Mouse (Mus musculus) v-Abl transformed pro-B cells (cell line): ENCODE data around the gene Olfr1019.

ENCODE experiments used
- in situ Hi-C, 2 experiments: fragments of 400-800 bp; cut with MboI; formaldehyde crosslinking; loops; one replicate each; pipeline ENCODE4 v1.15.1; 2025; ENCODE audit not compliant: unreplicated experiment in 2 of 2

Gene Olfr1019

DNA sequence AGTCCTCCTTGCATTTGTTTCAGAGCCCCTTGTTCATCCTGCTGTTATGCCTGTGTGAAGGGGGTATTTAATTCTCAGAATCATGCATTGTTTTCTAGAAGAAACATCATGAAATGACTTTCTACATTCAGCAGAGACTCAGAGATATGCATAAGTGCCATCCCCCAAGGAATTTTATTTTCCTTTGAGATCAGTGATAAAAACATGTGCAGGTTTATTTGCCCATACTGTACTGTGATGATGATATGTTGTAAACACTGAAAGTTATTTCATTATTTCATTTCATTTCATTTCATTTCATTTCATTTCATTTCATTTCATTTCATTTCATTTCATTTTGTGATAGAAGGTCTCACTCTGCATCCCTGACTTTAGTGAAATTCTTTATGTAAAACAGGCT, at the start of gene Olfr1019:
Gene Olfr1019 (minus strand): TSS at position 101 of the 400 bp plus-strand sequence.
- in situ Hi-C loops: no loop called here

DNA sequence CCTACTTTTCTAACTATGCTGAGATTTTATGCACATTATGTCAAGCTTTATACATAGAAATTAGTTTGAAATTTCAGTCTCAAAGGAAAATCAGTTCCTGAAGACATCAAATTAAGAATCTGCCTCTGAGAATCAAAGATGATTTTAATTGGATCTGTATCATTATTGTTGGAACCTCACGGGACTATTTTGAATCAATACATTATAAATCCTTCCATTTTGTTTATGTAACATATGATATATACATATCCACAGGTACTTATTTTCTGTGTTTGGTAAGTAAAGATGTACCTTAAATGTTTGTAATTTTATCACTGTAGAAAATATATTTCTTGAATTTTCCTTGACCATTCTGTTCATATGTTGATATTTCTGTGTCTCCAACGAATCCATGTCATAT, 40.1 kb upstream of the Olfr1019 start, which contains the start of gene Olfr1023:
Gene Olfr1023 (plus strand): TSS at position 301 of the 400 bp plus-strand sequence.
- in situ Hi-C loops: no loop called here

DNA sequence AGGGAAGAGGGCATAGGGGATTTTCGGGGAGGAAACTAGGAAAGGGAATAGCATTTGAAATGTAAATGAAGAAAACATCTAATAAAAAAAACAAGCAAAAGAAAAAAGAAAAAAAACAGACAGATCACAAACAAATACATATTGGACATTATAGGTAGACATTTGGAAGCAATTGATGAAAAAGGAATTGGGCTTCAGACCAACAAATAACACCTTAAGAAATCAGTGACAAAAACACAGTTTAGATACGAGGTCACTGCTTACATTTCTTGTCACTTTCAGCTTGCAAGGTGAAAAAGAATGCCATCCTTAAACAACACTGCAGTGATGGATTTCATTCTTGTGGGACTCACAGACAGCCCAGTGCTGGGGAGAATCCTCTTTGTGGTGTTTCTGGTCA, 23.0 kb upstream of the Olfr1019 start, which contains the start of gene Olfr1022:
Gene Olfr1022 (plus strand): TSS at position 301 of the 400 bp plus-strand sequence.
- in situ Hi-C loops: no loop called here

DNA sequence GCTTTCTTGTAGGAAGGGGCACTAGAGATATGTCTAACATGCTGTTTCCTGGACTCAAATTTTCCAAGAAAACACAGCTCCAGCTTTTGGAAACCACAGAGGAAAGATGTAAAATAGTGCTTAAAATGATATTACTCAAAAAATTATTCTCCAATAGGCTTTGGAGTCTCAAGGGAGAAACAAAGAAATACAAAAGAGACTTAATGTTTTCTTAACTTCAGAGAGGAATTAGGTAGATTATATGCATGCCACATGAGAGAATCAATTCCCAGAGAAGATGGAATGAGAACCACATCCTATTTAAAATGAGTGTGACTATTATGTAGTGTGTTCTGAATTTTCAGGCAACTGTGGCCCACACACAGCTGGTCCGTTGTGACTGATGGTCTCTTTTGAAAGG, 1.4 kb upstream of the Olfr1019 start, which contains the start of gene Olfr1020:
Gene Olfr1020 (plus strand): TSS at position 301 of the 400 bp plus-strand sequence.
- in situ Hi-C loops: no loop called here

- in situ Hi-C loops: no loop called here
Observed at GRCm38 (mm10) chr2:85818179-85818578, 27.1 kb downstream of the Olfr1019 start, which contains the start of gene Olfr1018. Gene Olfr1018, plus strand, starts transcription at chr2:85818479.

DNA sequence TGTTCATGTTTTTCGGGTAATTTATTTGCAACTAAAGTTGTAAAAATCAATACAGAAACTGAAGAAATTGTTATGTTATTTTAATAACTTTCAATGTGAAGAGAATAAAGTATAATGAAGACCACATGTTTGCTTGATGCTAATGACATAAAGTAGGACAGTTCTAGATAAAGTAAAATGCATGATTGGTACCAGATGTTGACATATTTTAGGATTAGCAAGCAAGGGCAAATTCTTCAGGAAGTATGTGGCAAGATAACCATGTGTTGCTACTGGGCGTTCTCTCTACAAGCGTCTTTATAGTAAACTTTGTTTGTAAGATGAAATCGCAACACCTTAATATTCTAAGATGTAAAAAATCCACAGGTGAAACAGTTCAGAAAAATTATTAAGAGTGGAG, 40.8 kb downstream of the Olfr1019 start:
- in situ Hi-C loops: no loop called here

DNA sequence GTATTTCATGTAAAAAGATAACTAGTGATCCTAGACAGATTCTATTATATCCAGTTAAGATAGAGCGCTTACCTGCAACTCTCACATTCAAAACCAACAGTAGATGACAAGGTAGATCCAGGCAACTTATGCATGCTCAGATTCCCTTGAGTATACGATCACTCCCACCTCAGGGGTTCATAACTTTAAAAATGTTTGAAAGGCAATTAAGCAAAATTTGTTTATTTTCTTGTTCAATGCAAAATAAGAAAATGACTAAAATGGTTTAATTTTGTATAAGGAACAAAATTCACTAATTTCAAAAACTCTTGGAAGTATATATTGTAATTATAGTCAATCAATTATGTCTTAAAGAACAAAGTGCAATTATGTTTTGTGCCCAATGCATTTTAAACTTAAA, 42.8 kb downstream of the Olfr1019 start, which contains the start of gene Olfr1016:
Gene Olfr1016 (minus strand): TSS at position 101 of the 400 bp plus-strand sequence.
- in situ Hi-C loops: no loop called here

- in situ Hi-C loops: no loop called here
Observed at GRCm38 (mm10) chr2:85792331-85792730, 53.0 kb downstream of the Olfr1019 start.
